Mouse (Mus musculus) embryo, embryonic 10.5 days (tissue): ENCODE measurements at regions not wholly inside any gene's neighbourhood (a gene's known extent, or its start where the extent isn't known, plus 50 kb on each side); places are given as distances from the start of the nearest gene placed in this dataset.

ENCODE experiments used
- DNase-seq: peaks from one replicate; pipeline ENCODE4 v3.0.0-alpha.2; 2015; ENCODE audit warnings: low spot score

GRCm38 (mm10) chr8:96680416-96681027 lies 792.2 kb upstream of the Got2 start:
- DNase-seq, result no peak

DNA sequence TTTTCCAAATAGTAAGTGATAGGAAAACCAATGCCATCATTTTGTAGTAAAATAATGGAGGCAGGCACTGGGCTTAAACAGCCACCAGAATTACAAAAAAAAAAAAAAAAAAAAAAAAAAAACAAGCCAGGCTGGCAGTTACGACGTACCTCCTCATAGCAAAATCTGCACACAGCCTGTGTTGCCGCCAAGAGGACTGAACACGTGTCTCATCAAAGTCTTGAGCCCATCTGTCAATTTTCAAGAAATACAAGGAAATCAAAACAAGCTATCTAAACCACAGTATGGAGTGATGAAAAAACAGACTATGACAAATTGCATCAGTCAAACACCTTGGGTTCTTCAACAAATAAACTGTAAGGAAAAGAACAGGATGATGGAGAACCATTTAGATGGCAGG lies 791.2 kb upstream of the Got2 start:
- DNase-seq, result no peak

GRCm38 (mm10) chr8:96674703-96675102 lies 786.4 kb upstream of the Got2 start:
- peak; percentile 45 for DNase-seq

GRCm38 (mm10) chr8:96656495-96657279 lies 768.3 kb upstream of the Got2 start:
- no peak for DNase-seq

DNA sequence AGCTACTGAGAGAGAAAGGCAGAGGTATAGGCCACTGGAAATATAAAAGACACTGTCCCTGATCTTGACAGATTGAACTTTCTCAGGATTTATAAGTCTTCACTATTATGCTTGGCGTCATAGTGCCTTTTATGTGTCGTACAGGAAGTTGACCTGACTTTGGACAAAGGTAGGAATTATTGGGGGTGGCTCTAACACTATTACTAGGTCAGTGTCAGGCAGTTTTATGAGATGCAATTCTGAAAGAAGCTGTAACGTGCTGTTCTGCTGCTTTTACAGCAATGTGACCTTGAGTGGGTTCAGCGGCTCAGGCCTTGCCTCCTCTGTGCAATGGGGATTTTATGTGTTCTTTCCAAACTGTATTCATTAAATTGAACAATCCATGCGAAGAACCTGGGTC lies 759.4 kb upstream of the Got2 start:
- DNase-seq, result no peak
